Mouse (Mus musculus): Measurements from ENCODE around the gene Atp11a. TPM values are rescaled to one million over a fixed set of nuclear protein-coding genes. Genes with fewer than 3 reads are reported as not detected.

The Atp11a gene
- polyA plus RNA-seq, 1 experiment from 2014 or later: 6.4 TPM

- DNase-seq (ENCODE audit: low spot score): no peak
- WGBS: 69% methylated on average over 6 of the region's 6 CpGs
Observed at GRCm38 (mm10) chr8:12865790-12866189, 109.0 kb downstream of the Atp11a start.

GRCm38 (mm10) chr8:12869661-12870060, 112.8 kb downstream of the Atp11a start:
- Histone ChIP-seq H3K4me1 (peaks cover 50% of the 10 kb centered on the region), H3K27ac (replicated peaks) (peak overlapping the region; percentile 25; the same call in 1 of the 2 replicates), H3K9me3 (replicated peaks) (no peaks in the 10 kb centered on the region), H3K4me3 (no peak overlapping the region), H3K27me3 (ENCODE audit: low read depth, poor library complexity, severe bottlenecking) (peaks cover 8% of the 10 kb centered on the region; the same call in 1 of the 2 replicates), H3K36me3 (peaks cover 13% of the 10 kb centered on the region; the same call in 1 of the 2 replicates)
- 77% methylated on average over 3 of the region's 3 CpGs for WGBS
- DNase-seq (ENCODE audit: low spot score): no peak

More at GRCm38 (mm10) chr8:12865790-12866189, 109.0 kb downstream of the Atp11a start:
- H3K4me1 ChIP-seq: peaks cover 12% of the 10 kb centered on the region
- no peak overlapping the region for H3K4me3 ChIP-seq
- H3K9me3 ChIP-seq (replicated peaks): no peaks in the 10 kb centered on the region
- H3K27me3 ChIP-seq (ENCODE audit: low read depth, poor library complexity, severe bottlenecking): no peaks in the 10 kb centered on the region
- H3K36me3 ChIP-seq: peaks cover 43% of the 10 kb centered on the region
- H3K27ac ChIP-seq (replicated peaks): no peak overlapping the region

- 0 out of 2 replicates have a peak, but pooled peaks cover 3% of the 10 kb centered on the region for H3K36me3 ChIP-seq
- peaks cover 60% of the 10 kb centered on the region for H3K4me1 ChIP-seq
- H3K9me3 ChIP-seq (replicated peaks): no peaks in the 10 kb centered on the region
- H3K27ac ChIP-seq (replicated peaks): peak overlapping the region; percentile 85
- peak overlapping the region; percentile 14; the same call in 1 of the 2 replicates for H3K4me3 ChIP-seq
- 88% methylated on average over 5 of the region's 5 CpGs for WGBS
- H3K27me3 ChIP-seq (ENCODE audit: low read depth, poor library complexity, severe bottlenecking): peaks cover 8% of the 10 kb centered on the region; the same call in 1 of the 2 replicates
- no peak for DNase-seq (ENCODE audit: low spot score)
Observed at GRCm38 (mm10) chr8:12870656-12871055, 113.8 kb downstream of the Atp11a start.

GRCm38 (mm10) chr8:12871461-12871860, 114.6 kb downstream of the Atp11a start:
- Histone ChIP-seq H3K4me1 (peaks cover 68% of the 10 kb centered on the region), H3K27ac (replicated peaks) (peak overlapping the region; percentile 85), H3K4me3 (peak overlapping the region; percentile 18), H3K9me3 (replicated peaks) (no peaks in the 10 kb centered on the region), H3K36me3 (no peaks in the 10 kb centered on the region), H3K27me3 (ENCODE audit: low read depth, poor library complexity, severe bottlenecking) (peaks cover 8% of the 10 kb centered on the region; the same call in 1 of the 2 replicates)
- peak; percentile 77 for DNase-seq (ENCODE audit: low spot score)
- WGBS: 0% methylated on average over 5 of the region's 5 CpGs

- Histone ChIP-seq H3K27ac (replicated peaks) (peak overlapping the region; percentile 93), H3K4me1 (peaks cover 76% of the 10 kb centered on the region), H3K27me3 (ENCODE audit: low read depth, poor library complexity, severe bottlenecking) (peaks cover 8% of the 10 kb centered on the region; the same call in 1 of the 2 replicates), H3K9me3 (replicated peaks) (no peaks in the 10 kb centered on the region), H3K4me3 (peak overlapping the region; percentile 70), H3K36me3 (no peaks in the 10 kb centered on the region)
- DNase-seq (ENCODE audit: low spot score): no peak
- WGBS: 4% methylated on average over 9 of the region's 9 CpGs
Observed at GRCm38 (mm10) chr8:12872983-12873356, 116.2 kb downstream of the Atp11a start.

GRCm38 (mm10) chr8:12873357-12874046, 116.7 kb downstream of the Atp11a start, which contains the start of gene Mcf2l:
Mcf2l (plus strand) TSS chr8:12873806.
- 1% methylated on average over 28 of the region's 30 CpGs for WGBS
- Histone ChIP-seq H3K4me3 (peak within 1 kb of the TSS; percentile 70), H3K27ac (replicated peaks) (peak within 1 kb of the TSS; percentile 93), H3K4me1 (peaks cover 76% of the 10 kb centered on the region), H3K27me3 (ENCODE audit: low read depth, poor library complexity, severe bottlenecking) (peaks cover 8% of the 10 kb centered on the region; the same call in 1 of the 2 replicates), H3K36me3 (no peaks in the 10 kb centered on the region), H3K9me3 (replicated peaks) (no peaks in the 10 kb centered on the region)
- peak; percentile 93 for DNase-seq (ENCODE audit: low spot score)

- H3K9me3 ChIP-seq (replicated peaks): no peaks in the 10 kb centered on the region
- H3K36me3 ChIP-seq: no peaks in the 10 kb centered on the region
- peak overlapping the region; percentile 93 for H3K27ac ChIP-seq (replicated peaks)
- peak overlapping the region; percentile 70 for H3K4me3 ChIP-seq
- peaks cover 8% of the 10 kb centered on the region; the same call in 1 of the 2 replicates for H3K27me3 ChIP-seq (ENCODE audit: low read depth, poor library complexity, severe bottlenecking)
- H3K4me1 ChIP-seq: peaks cover 76% of the 10 kb centered on the region
- no peak for DNase-seq (ENCODE audit: low spot score)
- 20% methylated on average over 8 of the region's 8 CpGs for WGBS
Observed at GRCm38 (mm10) chr8:12874194-12874791, 117.5 kb downstream of the Atp11a start.

- H3K27ac ChIP-seq (replicated peaks): peak overlapping the region; percentile 93; the same call in 1 of the 2 replicates
- peak overlapping the region; percentile 70 for H3K4me3 ChIP-seq
- peaks cover 71% of the 10 kb centered on the region for H3K4me1 ChIP-seq
- WGBS: 74% methylated on average over 4 of the region's 4 CpGs
- DNase-seq (ENCODE audit: low spot score): no peak
- H3K9me3 ChIP-seq (replicated peaks): no peaks in the 10 kb centered on the region
- H3K27me3 ChIP-seq (ENCODE audit: low read depth, poor library complexity, severe bottlenecking): peaks cover 8% of the 10 kb centered on the region; the same call in 1 of the 2 replicates
- H3K36me3 ChIP-seq: peaks cover 4% of the 10 kb centered on the region
Observed at GRCm38 (mm10) chr8:12874971-12875370, 118.2 kb downstream of the Atp11a start.

GRCm38 (mm10) chr8:12877126-12877525, 120.3 kb downstream of the Atp11a start:
- Histone ChIP-seq H3K27me3 (ENCODE audit: low read depth, poor library complexity, severe bottlenecking) (peaks cover 6% of the 10 kb centered on the region; the same call in 1 of the 2 replicates), H3K4me1 (peaks cover 51% of the 10 kb centered on the region), H3K9me3 (replicated peaks) (no peaks in the 10 kb centered on the region), H3K36me3 (peaks cover 25% of the 10 kb centered on the region), H3K4me3 (no peak overlapping the region), H3K27ac (replicated peaks) (peak overlapping the region; percentile 57)
- WGBS: 88% methylated on average over 6 of the region's 6 CpGs
- DNase-seq (ENCODE audit: low spot score): no peak

- Histone ChIP-seq H3K4me3 (no peak overlapping the region), H3K36me3 (peaks cover 55% of the 10 kb centered on the region), H3K27ac (replicated peaks) (no peak overlapping the region), H3K27me3 (ENCODE audit: low read depth, poor library complexity, severe bottlenecking) (no peaks in the 10 kb centered on the region), H3K9me3 (replicated peaks) (no peaks in the 10 kb centered on the region), H3K4me1 (peaks cover 38% of the 10 kb centered on the region)
- 91% methylated on average over 6 of the region's 6 CpGs for WGBS
- DNase-seq (ENCODE audit: low spot score): no peak
Observed at GRCm38 (mm10) chr8:12880163-12880562, 123.3 kb downstream of the Atp11a start.

- H3K4me3 ChIP-seq: 0 out of 2 replicates have a peak overlapping the region, but pooled peaks have one; percentile 4
- H3K4me1 ChIP-seq: peaks cover 18% of the 10 kb centered on the region
- H3K9me3 ChIP-seq (replicated peaks): no peaks in the 10 kb centered on the region
- no peak for DNase-seq (ENCODE audit: low spot score)
- H3K36me3 ChIP-seq: peaks cover 79% of the 10 kb centered on the region
- no peaks in the 10 kb centered on the region for H3K27me3 ChIP-seq (ENCODE audit: low read depth, poor library complexity, severe bottlenecking)
- H3K27ac ChIP-seq (replicated peaks): no peak overlapping the region; the same call in 1 of the 2 replicates
- WGBS: 68% methylated on average over 21 of the region's 21 CpGs
Observed at GRCm38 (mm10) chr8:12883051-12884004, 126.5 kb downstream of the Atp11a start.

Data from midbrain, embryonic 10.5 days (tissue).